Mouse (Mus musculus) intestine, embryonic 16.5 days (tissue): ENCODE measurements around the gene Hoxd12. TPM values are rescaled to one million over a fixed set of nuclear protein-coding genes. Genes with fewer than 3 reads are reported as not detected.

Experiments
- ATAC-seq: fragments of 200-750 bp; cut with Nextera tagmentation; 2 replicates; pipeline ENCODE4 v1.8.0; 2017; ENCODE audit warnings: moderate TSS enrichment, moderate library complexity
- H3K27ac ChIP-seq: fragments of 300-500 bp; sonication (generic); 2 replicates; pipeline ENCODE4 v1.5.1; 2014; ENCODE audit warnings: mild to moderate bottlenecking, low read length
- H3K27me3 ChIP-seq: fragments of 300-500 bp; sonication (generic); replicated peaks from 2 replicates; pipeline ENCODE4 v1.6.1; 2014; ENCODE audit warnings: low read length, control low read depth, mixed read lengths; ENCODE audit not compliant: control insufficient read depth, insufficient read depth
- H3K36me3 ChIP-seq: fragments of 300-500 bp; sonication (generic); 2 replicates; pipeline ENCODE4 v1.6.1; 2014; ENCODE audit warnings: low read length, control low read depth; ENCODE audit not compliant: control insufficient read depth, insufficient read depth
- H3K4me1 ChIP-seq: fragments of 300-500 bp; sonication (generic); 2 replicates; pipeline ENCODE4 v1.6.1; 2014; ENCODE audit warnings: low read length, control low read depth, mixed read lengths; ENCODE audit not compliant: control insufficient read depth, insufficient read depth
- H3K4me2 ChIP-seq: fragments of 300-500 bp; sonication (generic); 2 replicates; pipeline ENCODE4 v1.6.1; 2014; ENCODE audit warnings: low read depth, low read length, control low read depth
- H3K4me3 ChIP-seq: fragments of 300-500 bp; sonication (generic); 2 replicates; pipeline ENCODE4 v1.5.1; 2014; ENCODE audit warnings: mild to moderate bottlenecking, low read length
- H3K9ac ChIP-seq: fragments of 300-500 bp; sonication (generic); 2 replicates; pipeline ENCODE4 v1.6.1; 2014; ENCODE audit warnings: low read depth, low read length
- H3K9me3 ChIP-seq: fragments of 300-500 bp; sonication (generic); 2 replicates; pipeline ENCODE4 v1.6.1; 2016; ENCODE audit warnings: low read length, control low read depth; ENCODE audit not compliant: control insufficient read depth
- WGBS: fragments of 180-500 bp; shearing (Covaris S2); extraction: QIAGEN DNeasy Blood & Tissue Kit; methylation state at CpG from one replicate; pipeline ENCODE4 v1.1.7; 2014; 5-methylcytosine and 5-hydroxymethylcytosine counted together
- polyA plus RNA-seq: library from polyadenylated mRNA; unstranded; fragments of >200 nt; fragmentation: Nextera tagmentation; extraction: Ambion mirVana; gene quantifications from 2 replicates; pipeline ENCODE4 v1.2.1, GENCODE M21; 2015

Hoxd12 gene
- polyA plus RNA-seq, 1 experiment from 2014 or later: 0.60 TPM

DNA sequence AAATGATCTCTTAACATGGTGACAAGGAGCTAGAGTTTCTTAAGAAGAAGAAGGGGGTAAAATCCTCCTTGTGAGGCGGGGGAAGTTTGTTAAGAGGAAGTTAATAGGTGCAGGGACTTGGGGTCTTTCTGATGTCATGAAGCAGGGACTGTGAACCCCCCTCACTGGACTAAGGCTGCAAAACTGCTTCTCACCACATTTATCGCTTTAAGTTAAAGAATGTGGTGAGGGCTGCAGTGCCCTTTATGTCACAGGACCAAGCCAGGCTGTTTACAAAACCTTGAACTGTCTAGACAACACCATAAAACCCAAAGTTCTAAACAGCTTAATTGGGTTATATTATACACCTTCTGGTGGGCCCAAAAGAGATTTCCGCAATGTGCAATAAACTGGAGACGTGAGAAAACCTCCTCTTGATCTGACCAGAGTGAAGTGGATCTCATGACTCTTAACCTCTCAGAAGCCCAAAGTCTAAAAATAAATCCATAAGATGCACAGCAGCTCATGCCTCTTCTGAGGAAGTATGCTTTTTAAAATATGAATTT, 10.3 kb downstream of the Hoxd12 start:
- Histone ChIP-seq H3K9ac (no peak overlapping the region), H3K27ac (no peak overlapping the region), H3K4me3 (no peak overlapping the region), H3K27me3 (peaks cover 87% of the 10 kb centered on the region), H3K36me3 (no peaks in the 10 kb centered on the region), H3K9me3 (no peaks in the 10 kb centered on the region), H3K4me1 (peaks cover 12% of the 10 kb centered on the region), H3K4me2 (no peak overlapping the region)
- WGBS: 11% methylated on average over 4 of the region's 4 CpGs
- no peak for ATAC-seq

- no peak for ATAC-seq
- Histone ChIP-seq H3K27ac (no peak overlapping the region), H3K4me3 (peak overlapping the region; percentile 5; the same call in 1 of the 2 replicates), H3K9me3 (no peaks in the 10 kb centered on the region), H3K4me1 (peaks cover 12% of the 10 kb centered on the region), H3K27me3 (peaks cover 81% of the 10 kb centered on the region), H3K9ac (no peak overlapping the region), H3K36me3 (no peaks in the 10 kb centered on the region), H3K4me2 (no peak overlapping the region)
- WGBS: 5% methylated on average over 17 of the region's 17 CpGs
These were observed 11.6 kb downstream of the Hoxd12 start for GRCm38 (mm10) chr2:74686301-74686987.

- Histone ChIP-seq H3K4me1 (peaks cover 8% of the 10 kb centered on the region), H3K27me3 (peaks cover 81% of the 10 kb centered on the region), H3K9me3 (no peaks in the 10 kb centered on the region), H3K4me2 (0 out of 2 replicates have a peak overlapping the region, but pooled peaks have one; percentile 5), H3K36me3 (no peaks in the 10 kb centered on the region), H3K27ac (no peak overlapping the region), H3K4me3 (peak overlapping the region; percentile 26; the same call in 1 of the 2 replicates), H3K9ac (peak overlapping the region; percentile 30; the same call in 1 of the 2 replicates)
- ATAC-seq: no peak
- 1% methylated on average over 27 of the region's 27 CpGs for WGBS
These were observed 12.3 kb downstream of the Hoxd12 start for GRCm38 (mm10) chr2:74686988-74687697.

- ATAC-seq: no peak
- H3K4me1 ChIP-seq: peaks cover under 1% of the 10 kb centered on the region; the same call in 1 of the 2 replicates
- peak overlapping the region; percentile 26; the same call in 1 of the 2 replicates for H3K4me3 ChIP-seq
- H3K27me3 ChIP-seq: peaks cover 81% of the 10 kb centered on the region
- H3K36me3 ChIP-seq: no peaks in the 10 kb centered on the region
- WGBS: 4% methylated on average over 31 of the region's 31 CpGs
- no peaks in the 10 kb centered on the region for H3K9me3 ChIP-seq
- H3K4me2 ChIP-seq: 0 out of 2 replicates have a peak overlapping the region, but pooled peaks have one; percentile 5
- no peak overlapping the region for H3K27ac ChIP-seq
- 0 out of 2 replicates have a peak overlapping the region, but pooled peaks have one; percentile 30 for H3K9ac ChIP-seq
These were observed 13.1 kb downstream of the Hoxd12 start for GRCm38 (mm10) chr2:74687698-74688555.

DNA sequence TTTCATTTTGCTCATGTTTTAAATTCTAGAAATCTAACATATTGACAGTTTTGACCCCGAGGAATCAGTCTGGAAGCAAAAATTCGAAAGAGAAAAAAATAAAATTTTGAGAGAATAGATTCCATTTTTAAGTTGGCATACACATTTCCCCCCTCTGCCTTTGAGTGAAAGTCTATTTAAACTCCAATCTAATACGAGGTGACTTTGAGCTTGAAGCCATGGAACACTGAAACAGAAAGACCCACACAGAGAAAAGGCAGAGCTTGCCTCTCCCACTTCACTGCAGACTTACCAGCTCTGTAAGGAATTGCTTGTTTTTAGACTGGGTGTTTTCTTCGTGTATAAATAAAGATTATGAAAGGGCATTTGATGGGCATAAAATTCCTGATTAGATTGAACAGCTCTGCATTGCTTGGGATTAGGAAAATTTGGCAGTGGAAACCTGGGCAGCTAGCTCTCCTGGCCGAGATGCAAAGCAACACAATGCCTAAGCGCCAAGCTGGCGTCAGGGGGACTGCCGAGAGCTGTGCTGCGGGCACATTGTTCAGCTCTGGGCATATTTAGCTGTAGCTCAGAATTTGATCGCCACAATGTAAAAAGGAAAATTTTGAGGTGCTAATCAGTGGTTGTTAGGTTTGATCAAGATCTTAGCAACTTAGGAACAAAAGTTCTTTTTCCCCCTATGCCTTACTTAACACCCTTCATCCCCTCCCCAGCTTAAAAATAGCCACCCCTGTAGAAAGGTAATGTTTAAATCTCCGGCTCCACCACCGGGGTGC, 14.2 kb downstream of the Hoxd12 start:
- H3K9me3 ChIP-seq: no peaks in the 10 kb centered on the region
- no peaks in the 10 kb centered on the region for H3K4me1 ChIP-seq
- H3K27ac ChIP-seq: no peak overlapping the region
- no peak for ATAC-seq
- no peak overlapping the region for H3K4me3 ChIP-seq
- WGBS: 7% methylated on average over 12 of the region's 12 CpGs
- H3K4me2 ChIP-seq: no peak overlapping the region
- H3K27me3 ChIP-seq: peaks cover 81% of the 10 kb centered on the region
- H3K36me3 ChIP-seq: no peaks in the 10 kb centered on the region
- no peak overlapping the region for H3K9ac ChIP-seq

- no peak for ATAC-seq
These were observed 14.9 kb downstream of the Hoxd12 start for GRCm38 (mm10) chr2:74689574-74690337.

DNA sequence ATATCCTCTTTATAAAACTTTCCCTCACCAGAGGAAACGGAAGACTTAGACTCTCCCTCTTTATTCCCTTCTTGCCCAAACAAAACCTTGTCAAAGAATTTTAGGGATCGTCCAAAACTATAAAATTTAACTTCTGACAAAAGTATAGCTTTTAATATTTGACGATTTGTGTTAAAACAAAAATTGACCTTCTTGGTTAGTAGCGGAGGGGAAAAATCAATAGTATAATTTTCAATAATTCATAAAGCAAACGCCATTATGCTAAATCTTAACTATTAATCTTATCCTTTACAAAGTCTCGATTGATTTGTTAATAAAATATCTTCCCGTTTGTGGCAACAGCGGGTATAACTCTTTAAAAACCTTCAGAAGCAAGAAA, 15.5 kb downstream of the Hoxd12 start:
- no peaks in the 10 kb centered on the region for H3K4me1 ChIP-seq
- no peaks in the 10 kb centered on the region for H3K36me3 ChIP-seq
- H3K4me3 ChIP-seq: peak overlapping the region; percentile 18; the same call in 1 of the 2 replicates
- peaks cover 83% of the 10 kb centered on the region for H3K27me3 ChIP-seq
- 10% methylated on average over 8 of the region's 8 CpGs for WGBS
- H3K27ac ChIP-seq: no peak overlapping the region
- no peaks in the 10 kb centered on the region for H3K9me3 ChIP-seq
- H3K9ac ChIP-seq: no peak overlapping the region
- ATAC-seq: no peak
- H3K4me2 ChIP-seq: peak overlapping the region; percentile 9; the same call in 1 of the 2 replicates

More at GRCm38 (mm10) chr2:74689574-74690337, 14.9 kb downstream of the Hoxd12 start:
- Histone ChIP-seq H3K4me2 (peak overlapping the region; percentile 9; the same call in 1 of the 2 replicates), H3K27me3 (peaks cover 82% of the 10 kb centered on the region), H3K4me3 (peak overlapping the region; percentile 18), H3K9ac (no peak overlapping the region), H3K36me3 (no peaks in the 10 kb centered on the region), H3K4me1 (no peaks in the 10 kb centered on the region), H3K27ac (no peak overlapping the region), H3K9me3 (no peaks in the 10 kb centered on the region)
- 3% methylated on average over 24 of the region's 24 CpGs for WGBS
